Mouse (Mus musculus) embryonic fibroblast, embryonic 13.5 days (primary cell): ENCODE data around the gene Eif3f. TPM values are rescaled to one million over a fixed set of nuclear protein-coding genes. Genes with fewer than 3 reads are reported as not detected.
A peak's percentile ranks its signal among the peaks of the same experiment; 100 is the strongest.

Experiments
- H3K27ac ChIP-seq: 2 replicates; pipeline ENCODE4 v1.5.1; 2012; ENCODE audit warnings: low read length, control low read depth, inconsistent platforms; ENCODE audit not compliant: insufficient read depth
- H3K4me1 ChIP-seq: 2 replicates; pipeline ENCODE4 v1.6.1; 2011; ENCODE audit warnings: low read length; ENCODE audit not compliant: control insufficient read depth, insufficient read depth
- H3K4me3 ChIP-seq: 2 replicates; pipeline ENCODE4 v1.5.1; 2011; ENCODE audit warnings: mild to moderate bottlenecking, control low read depth, low read length; ENCODE audit not compliant: insufficient read depth
- CTCF ChIP-seq: IDR thresholded peaks from 2 replicates; pipeline ENCODE4 v1.5.1; 2011; ENCODE audit warnings: mild to moderate bottlenecking, control low read depth, low read length, moderate library complexity, borderline replicate concordance; ENCODE audit not compliant: insufficient read depth
- POLR2A ChIP-seq: IDR thresholded peaks from 2 replicates; pipeline ENCODE4 v1.6.1; 2011; ENCODE audit warnings: low read depth, mild to moderate bottlenecking, control low read depth, low read length, moderate library complexity
- polyA plus RNA-seq: library from polyadenylated mRNA; stranded (reverse); fragments of >200 nt; gene quantifications from 2 replicates; pipeline ENCODE4 v1.2.4, GENCODE M21; 2011; ENCODE audit warnings: low read depth; ENCODE audit not compliant: missing spikeins, insufficient read length

Gene Eif3f
- polyA plus RNA-seq, 1 experiment = 204 TPM

DNA sequence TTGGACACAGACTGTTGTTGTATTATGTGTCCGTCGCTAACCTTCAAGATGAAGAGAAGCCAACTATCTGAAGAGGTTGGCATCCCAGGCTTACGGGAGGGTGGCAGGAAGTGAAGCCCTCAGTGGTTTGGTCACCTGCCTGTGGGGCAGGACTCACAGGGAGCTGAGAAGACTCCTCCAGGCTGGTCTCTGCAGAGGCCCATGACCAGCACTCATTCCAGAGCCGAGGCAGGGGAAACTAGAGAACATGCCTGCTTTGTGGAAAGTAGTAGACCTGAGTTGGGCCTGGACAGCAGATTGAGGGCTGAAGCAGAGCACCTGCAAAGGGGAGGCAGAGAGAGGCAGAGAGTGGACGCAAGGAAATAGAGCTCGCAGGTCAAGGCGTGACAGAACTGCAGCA is 1.2 kb downstream of the Eif3f start:
- no peak overlapping the region for H3K27ac ChIP-seq
- H3K4me1 ChIP-seq = peaks cover 4% of the 10 kb centered on the region; the same call in 1 of the 2 replicates
- no peak for TF ChIP-seq POLR2A
- TF ChIP-seq CTCF = no peak
- peak overlapping the region; percentile 99 for H3K4me3 ChIP-seq

DNA sequence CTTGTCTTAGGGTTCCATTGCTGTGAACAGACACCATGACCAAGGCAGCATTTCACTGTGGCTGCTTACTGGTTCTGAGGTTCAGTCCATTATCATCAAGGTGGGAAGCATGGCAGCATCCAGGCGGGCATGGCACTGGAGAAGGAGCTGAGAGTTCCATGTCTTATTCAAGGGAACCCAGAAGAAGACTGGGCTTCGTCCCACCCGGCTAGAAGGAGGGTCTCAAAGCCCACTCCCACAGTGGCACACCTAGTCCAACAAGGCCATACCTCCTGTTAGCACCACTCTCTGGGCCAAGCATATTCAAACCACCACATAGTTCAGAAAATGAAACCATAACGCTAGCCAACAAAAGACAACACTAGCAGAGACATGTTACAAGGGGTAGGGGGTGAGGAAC is 2.4 kb downstream of the Eif3f start:
- Histone ChIP-seq H3K27ac (no peak overlapping the region), H3K4me3 (no peak overlapping the region), H3K4me1 (peaks cover 4% of the 10 kb centered on the region; the same call in 1 of the 2 replicates)
- no peak for TF ChIP-seq POLR2A
- TF ChIP-seq CTCF = no peak

- Histone ChIP-seq H3K27ac (no peak overlapping the region), H3K4me3 (no peak overlapping the region), H3K4me1 (no peaks in the 10 kb centered on the region)
- no peak for TF ChIP-seq CTCF
- no peak for TF ChIP-seq POLR2A
These were observed 7.2 kb downstream of the Eif3f start for GRCm38 (mm10) chr7:108941466-108941865.

DNA sequence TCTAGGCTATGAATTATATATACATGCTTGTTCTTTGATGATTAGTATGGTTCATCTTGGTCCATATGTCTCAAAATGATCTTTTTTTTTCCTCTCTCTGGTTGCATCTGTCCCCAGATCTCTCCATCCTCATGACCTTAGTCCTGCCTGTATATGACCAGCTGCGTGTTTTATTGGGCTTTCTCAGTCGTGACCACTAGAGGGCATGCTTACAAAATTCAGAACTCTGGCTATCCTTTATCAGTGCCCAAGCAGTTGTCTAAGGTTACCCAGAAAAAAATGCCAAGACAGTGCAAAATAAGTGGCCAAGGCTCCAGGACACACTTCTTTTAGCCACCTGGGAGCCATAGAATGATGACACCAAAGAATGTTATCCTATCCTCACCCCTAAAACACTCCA is 9.8 kb downstream of the Eif3f start:
- Histone ChIP-seq H3K4me3 (no peak overlapping the region), H3K27ac (no peak overlapping the region), H3K4me1 (no peaks in the 10 kb centered on the region)
- TF ChIP-seq CTCF (no peak), POLR2A (no peak)

DNA sequence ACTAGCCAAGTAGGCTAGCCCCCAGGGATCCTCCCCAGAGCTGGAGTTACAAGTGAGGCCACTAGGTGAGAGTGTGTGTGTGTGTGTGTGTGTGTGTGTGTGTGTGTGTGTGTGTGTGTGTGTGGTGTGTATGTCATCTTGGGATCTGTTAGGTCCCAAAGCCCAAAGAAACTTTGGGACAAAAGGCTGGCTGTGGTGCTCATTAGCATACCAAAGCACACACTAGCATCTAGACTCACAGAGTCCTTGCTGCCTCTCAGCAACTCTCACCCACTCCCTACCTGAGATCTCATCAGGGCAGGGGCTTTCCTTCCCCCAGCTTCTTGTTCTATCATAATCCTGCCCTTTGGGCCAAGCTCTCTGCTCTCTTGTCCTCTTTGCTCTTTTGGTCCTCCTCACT is 14.4 kb downstream of the Eif3f start:
- Histone ChIP-seq H3K27ac (no peak overlapping the region), H3K4me3 (no peak overlapping the region), H3K4me1 (no peaks in the 10 kb centered on the region)
- no peak for TF ChIP-seq CTCF
- TF ChIP-seq POLR2A = no peak

GRCm38 (mm10) chr7:108949301-108949700 is 15.1 kb downstream of the Eif3f start:
- H3K27ac ChIP-seq = no peak overlapping the region
- no peak overlapping the region for H3K4me3 ChIP-seq
- H3K4me1 ChIP-seq = no peaks in the 10 kb centered on the region
- TF ChIP-seq CTCF (no peak), POLR2A (no peak)

DNA sequence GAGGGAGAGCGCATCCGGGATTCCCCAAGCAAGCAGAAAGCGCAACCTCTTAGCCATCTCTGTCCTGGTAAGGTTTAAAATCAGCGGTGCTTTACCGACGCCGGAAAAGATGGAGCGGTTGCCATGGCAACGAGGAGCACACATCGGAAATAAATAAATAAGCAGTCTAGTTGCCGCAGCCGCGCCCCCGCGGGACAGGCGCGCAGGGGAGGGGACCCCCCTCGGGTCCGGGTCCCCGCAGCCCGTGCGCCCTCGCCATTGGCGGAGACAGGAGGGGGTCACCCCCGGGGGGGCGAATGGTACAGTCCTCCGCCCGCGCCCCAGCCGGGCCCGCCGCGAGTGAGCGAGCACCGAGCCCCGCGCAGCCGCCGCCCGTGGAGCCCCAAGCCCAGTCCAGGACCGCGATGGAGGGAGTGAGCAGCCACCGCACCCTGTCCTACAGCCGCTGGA is 16.1 kb downstream of the Eif3f start, which contains the start of gene Tub:
TSS of gene Tub (plus strand) at position 27 of the 450 bp plus-strand sequence.
- TF ChIP-seq POLR2A (no peak), CTCF (no peak)
- Histone ChIP-seq H3K4me3 (peak within 1 kb of the TSS; percentile 45), H3K4me1 (no peaks in the 10 kb centered on the region), H3K27ac (no peak within 1 kb of the TSS)

DNA sequence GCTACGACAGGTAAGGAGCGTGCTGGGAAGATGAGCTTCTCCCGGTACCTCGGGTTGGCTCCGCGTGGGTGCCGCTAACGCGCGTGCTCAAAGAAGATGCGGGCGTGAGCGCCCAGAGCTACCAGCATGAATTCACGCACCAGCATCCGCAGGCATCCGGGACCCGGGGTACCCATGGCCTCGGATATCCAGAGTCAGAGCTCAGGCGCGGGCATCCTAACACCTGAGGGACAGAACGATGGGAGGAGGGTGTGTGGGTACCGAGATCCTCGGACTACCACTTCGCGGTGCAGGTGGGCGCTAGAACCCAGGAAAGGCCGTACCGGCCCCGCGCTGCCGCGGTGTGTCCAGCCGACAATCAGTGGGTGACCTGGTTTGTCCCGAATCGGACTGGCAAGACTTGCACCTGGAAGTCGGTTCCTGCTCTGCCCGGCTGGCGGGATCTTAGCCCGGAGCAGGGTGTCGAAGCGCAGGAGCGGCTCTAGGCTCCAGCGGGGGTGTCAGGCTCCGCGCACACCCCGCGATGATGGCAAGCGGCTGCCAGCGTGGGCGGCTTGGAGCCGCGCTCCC is 16.6 kb downstream of the Eif3f start:
- TF ChIP-seq CTCF = no peak
- no peak for TF ChIP-seq POLR2A
- no peaks in the 10 kb centered on the region for H3K4me1 ChIP-seq
- H3K4me3 ChIP-seq = peak overlapping the region; percentile 45
- no peak overlapping the region for H3K27ac ChIP-seq

- Histone ChIP-seq H3K27ac (no peak overlapping the region), H3K4me1 (no peaks in the 10 kb centered on the region), H3K4me3 (no peak overlapping the region)
- TF ChIP-seq CTCF (no peak), POLR2A (no peak)
These were observed 18.6 kb downstream of the Eif3f start for GRCm38 (mm10) chr7:108952801-108953200.

DNA sequence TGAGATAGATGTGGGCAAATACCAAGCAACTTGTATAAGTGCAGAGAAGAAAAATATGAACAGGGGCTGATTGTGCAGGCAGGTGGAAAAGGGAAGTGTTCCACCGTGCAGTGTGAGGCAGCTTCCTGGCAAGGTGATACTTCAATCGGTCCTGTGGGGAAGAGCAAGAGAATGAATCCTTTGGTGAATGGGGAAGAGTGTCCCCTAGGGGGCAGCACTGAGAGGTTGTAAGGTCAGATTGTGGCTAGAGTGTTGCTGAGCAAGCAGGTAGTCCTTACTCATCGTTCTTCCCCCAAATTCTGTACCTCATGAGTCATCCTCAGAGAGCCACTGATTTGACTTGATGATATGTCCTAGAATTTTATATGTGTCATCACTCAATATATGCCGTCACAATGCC is 20.0 kb downstream of the Eif3f start:
- H3K4me3 ChIP-seq = no peak overlapping the region
- H3K27ac ChIP-seq = no peak overlapping the region
- TF ChIP-seq POLR2A = no peak
- TF ChIP-seq CTCF = no peak
- H3K4me1 ChIP-seq = no peaks in the 10 kb centered on the region

DNA sequence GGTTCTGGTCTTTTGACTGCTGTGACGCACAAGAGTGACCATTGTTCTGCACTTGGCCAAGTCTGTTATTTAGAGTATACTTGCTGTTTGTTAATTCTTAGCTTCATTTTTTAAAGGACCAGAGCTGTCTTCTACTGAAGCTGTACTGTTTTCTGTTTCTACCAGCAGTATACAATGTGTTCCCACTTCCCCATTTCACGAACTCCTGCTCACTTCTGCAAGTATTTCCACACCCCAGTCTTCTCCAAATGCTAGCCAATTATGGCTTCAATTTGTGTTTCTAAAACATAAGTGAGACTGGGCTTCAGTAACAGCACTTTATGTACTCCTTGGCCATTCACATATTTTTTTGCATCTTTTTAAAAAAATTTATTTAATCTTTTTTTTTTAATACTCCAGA is 23.5 kb downstream of the Eif3f start:
- Histone ChIP-seq H3K4me3 (no peak overlapping the region), H3K4me1 (no peaks in the 10 kb centered on the region), H3K27ac (no peak overlapping the region)
- TF ChIP-seq CTCF (no peak), POLR2A (no peak)
